Mouse (Mus musculus): ENCODE data around the gene Gjb1. TPM values are rescaled to one million over a fixed set of nuclear protein-coding genes. Genes with fewer than 3 reads are reported as not detected.
A peak's percentile ranks its signal among the peaks of the same experiment; 100 is the strongest.

The Gjb1 gene
- polyA plus RNA-seq, 1 experiment from 2014 or later, result not detected

- Histone ChIP-seq H3K9me3 (no peaks in the 10 kb centered on the region), H3K36me3 (no peaks in the 10 kb centered on the region), H3K27ac (replicated peaks) (no peak overlapping the region), H3K4me3 (no peak overlapping the region), H3K4me1 (no peaks in the 10 kb centered on the region), H3K27me3 (no peaks in the 10 kb centered on the region; the same call in 1 of the 2 replicates), H3K9ac (replicated peaks) (no peak overlapping the region), H3K4me2 (replicated peaks) (no peak overlapping the region)
- WGBS, result 77% methylated on average over 7 of the region's 7 CpGs
- no peak for ATAC-seq (ENCODE audit: low FRiP score, low read depth)
These were observed 7.2 kb upstream of the Gjb1 start for GRCm38 (mm10) chrX:101369001-101369400.

DNA sequence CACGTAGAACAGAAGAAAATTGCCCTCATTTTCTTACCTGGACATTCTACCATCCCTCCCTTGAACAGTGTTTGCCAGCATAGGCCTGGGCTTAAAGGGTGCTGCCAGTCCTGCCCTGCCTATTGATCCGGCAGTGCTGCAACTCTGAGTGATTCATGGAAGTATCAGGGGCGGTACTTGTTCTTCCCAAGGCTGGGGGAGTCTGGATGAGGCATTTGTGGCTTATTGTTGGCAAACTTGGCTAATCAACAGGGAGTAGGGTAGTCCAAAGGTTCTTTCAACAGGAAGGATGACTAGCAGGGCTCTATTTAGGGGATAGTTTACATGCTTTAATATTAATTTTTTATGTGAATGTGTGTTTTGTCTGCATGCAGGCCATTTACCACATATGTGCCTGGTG, 5.6 kb upstream of the Gjb1 start:
- Histone ChIP-seq H3K36me3 (no peaks in the 10 kb centered on the region), H3K4me2 (replicated peaks) (no peak overlapping the region), H3K4me3 (no peak overlapping the region), H3K9me3 (no peaks in the 10 kb centered on the region), H3K27me3 (peaks cover 7% of the 10 kb centered on the region; the same call in 1 of the 2 replicates), H3K4me1 (no peaks in the 10 kb centered on the region), H3K27ac (replicated peaks) (no peak overlapping the region), H3K9ac (replicated peaks) (no peak overlapping the region)
- ATAC-seq (ENCODE audit: low FRiP score, low read depth), result no peak
- 72% methylated on average over 3 of the region's 3 CpGs for WGBS

GRCm38 (mm10) chrX:101372946-101373345, 3.2 kb upstream of the Gjb1 start:
- Histone ChIP-seq H3K36me3 (no peaks in the 10 kb centered on the region), H3K4me2 (replicated peaks) (no peak overlapping the region), H3K9me3 (no peaks in the 10 kb centered on the region), H3K9ac (replicated peaks) (no peak overlapping the region), H3K4me1 (no peaks in the 10 kb centered on the region), H3K27me3 (peaks cover 15% of the 10 kb centered on the region), H3K4me3 (no peak overlapping the region), H3K27ac (replicated peaks) (no peak overlapping the region)
- no peak for ATAC-seq (ENCODE audit: low FRiP score, low read depth)
- WGBS, result 80% methylated on average over 5 of the region's 5 CpGs

DNA sequence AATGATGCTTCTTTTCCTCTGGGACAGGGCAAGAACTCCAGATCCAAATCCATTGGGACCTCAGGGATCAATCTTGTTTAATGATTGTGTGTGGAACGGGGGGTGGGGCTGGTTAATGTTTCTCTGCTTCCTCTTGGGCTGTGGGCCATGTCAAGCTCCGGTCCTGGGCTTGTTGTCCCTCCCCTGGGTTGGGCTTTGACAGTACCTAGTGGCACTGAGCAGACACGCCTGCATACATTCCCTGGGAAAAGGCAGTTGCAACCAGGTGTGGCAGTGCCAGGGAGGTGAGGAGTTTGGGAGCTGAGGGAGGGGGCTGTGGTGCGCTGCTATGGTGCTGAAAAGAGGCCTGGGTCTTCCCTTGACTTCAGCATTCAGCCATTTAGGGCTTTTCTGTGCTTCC, 898 bp downstream of the Gjb1 start:
- no peaks in the 10 kb centered on the region for H3K36me3 ChIP-seq
- H3K4me3 ChIP-seq, result no peak overlapping the region
- no peak overlapping the region for H3K27ac ChIP-seq (replicated peaks)
- H3K9me3 ChIP-seq, result no peaks in the 10 kb centered on the region
- WGBS, result 74% methylated on average over 4 of the region's 4 CpGs
- H3K27me3 ChIP-seq, result peaks cover 35% of the 10 kb centered on the region
- no peak for ATAC-seq (ENCODE audit: low FRiP score, low read depth)
- no peak overlapping the region for H3K9ac ChIP-seq (replicated peaks)
- peaks cover 2% of the 10 kb centered on the region; the same call in 1 of the 2 replicates for H3K4me1 ChIP-seq
- H3K4me2 ChIP-seq (replicated peaks), result no peak overlapping the region

GRCm38 (mm10) chrX:101379744-101380143, 3.6 kb downstream of the Gjb1 start:
- Histone ChIP-seq H3K9me3 (no peaks in the 10 kb centered on the region), H3K4me3 (no peak overlapping the region), H3K4me2 (replicated peaks) (no peak overlapping the region), H3K27me3 (peaks cover 58% of the 10 kb centered on the region), H3K27ac (replicated peaks) (no peak overlapping the region), H3K9ac (replicated peaks) (no peak overlapping the region), H3K4me1 (peaks cover 12% of the 10 kb centered on the region), H3K36me3 (no peaks in the 10 kb centered on the region)
- no peak for ATAC-seq (ENCODE audit: low FRiP score, low read depth)
- WGBS, result 47% methylated on average over 1 of the region's 1 CpGs

GRCm38 (mm10) chrX:101383455-101383854, 7.3 kb downstream of the Gjb1 start:
- H3K4me2 ChIP-seq (replicated peaks), result no peak overlapping the region
- WGBS, result 46% methylated on average over 18 of the region's 18 CpGs
- peaks cover 77% of the 10 kb centered on the region for H3K27me3 ChIP-seq

GRCm38 (mm10) chrX:101384439-101385137, 8.4 kb downstream of the Gjb1 start:
- Histone ChIP-seq H3K4me1 (peaks cover 12% of the 10 kb centered on the region), H3K4me2 (replicated peaks) (peak overlapping the region; percentile 48), H3K36me3 (no peaks in the 10 kb centered on the region), H3K27me3 (peaks cover 81% of the 10 kb centered on the region), H3K27ac (replicated peaks) (no peak overlapping the region), H3K9ac (replicated peaks) (peak overlapping the region; percentile 31; the same call in 1 of the 2 replicates), H3K9me3 (no peaks in the 10 kb centered on the region), H3K4me3 (peak overlapping the region; percentile 32)
- 20% methylated on average over 32 of the region's 32 CpGs for WGBS
- ATAC-seq (ENCODE audit: low FRiP score, low read depth), result peak; percentile 51; the same call in 1 of the 2 replicates

More at GRCm38 (mm10) chrX:101383455-101383854, 7.3 kb downstream of the Gjb1 start:
- Histone ChIP-seq H3K27ac (replicated peaks) (no peak overlapping the region), H3K4me1 (peaks cover 12% of the 10 kb centered on the region), H3K4me3 (no peak overlapping the region), H3K36me3 (no peaks in the 10 kb centered on the region), H3K9me3 (no peaks in the 10 kb centered on the region), H3K9ac (replicated peaks) (no peak overlapping the region)
- ATAC-seq (ENCODE audit: low FRiP score, low read depth), result no peak; the same call in 1 of the 2 replicates

DNA sequence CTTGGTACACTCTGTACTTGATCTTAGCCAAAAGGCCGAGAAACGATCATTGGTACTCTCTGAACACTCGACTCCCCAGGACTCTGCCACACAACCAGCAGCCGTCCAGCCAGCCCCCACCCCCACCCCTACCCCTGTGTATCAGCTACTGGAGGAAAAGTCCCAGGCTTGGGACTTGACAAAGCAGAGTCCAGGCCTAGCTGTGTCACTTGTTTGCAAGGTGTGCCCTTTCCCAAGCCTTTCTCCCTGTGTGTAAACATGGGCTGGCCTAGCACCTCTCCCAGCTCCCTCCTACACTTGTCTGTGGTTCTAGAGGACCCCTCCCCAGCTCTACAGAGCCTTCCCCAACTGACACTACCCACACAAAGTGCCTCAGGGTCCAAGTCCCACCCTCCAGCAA, 10.0 kb downstream of the Gjb1 start:
- WGBS, result 25% methylated on average over 4 of the region's 4 CpGs
- no peak for ATAC-seq (ENCODE audit: low FRiP score, low read depth)

DNA sequence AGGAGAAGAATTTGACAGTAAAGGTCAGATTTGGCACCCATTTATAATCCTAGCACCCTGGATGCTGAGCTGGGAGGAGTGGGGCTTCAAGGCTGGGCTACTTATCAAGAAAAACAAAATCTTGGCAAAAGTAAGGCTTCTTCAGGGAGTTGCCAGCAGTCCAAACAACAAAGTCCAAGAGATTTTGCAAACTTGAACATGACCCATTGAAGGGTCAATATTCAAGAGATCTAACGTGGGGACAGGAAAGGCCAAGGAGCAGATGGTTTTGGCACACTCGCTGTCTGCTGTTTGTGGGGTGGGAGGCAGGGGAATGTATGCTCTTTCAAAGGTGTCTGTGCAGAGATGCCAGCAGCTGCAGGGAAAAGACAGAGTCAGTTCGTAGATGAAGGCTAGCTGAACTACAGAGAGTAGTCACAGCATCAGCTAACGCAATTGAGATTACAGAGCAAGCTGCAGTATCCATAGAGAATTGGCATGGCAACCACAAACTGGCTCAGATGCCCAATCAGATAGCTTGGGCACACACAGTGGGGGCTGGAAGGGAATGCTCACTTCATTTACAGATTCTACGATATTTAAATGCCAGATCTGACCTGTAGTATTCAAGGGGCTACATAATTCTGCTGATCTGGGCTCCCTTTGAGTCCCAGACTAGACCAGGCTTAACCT, 12.8 kb downstream of the Gjb1 start:
- H3K27ac ChIP-seq (replicated peaks), result no peak overlapping the region
- no peak for ATAC-seq (ENCODE audit: low FRiP score, low read depth)
- no peak overlapping the region for H3K4me3 ChIP-seq
- peaks cover 50% of the 10 kb centered on the region for H3K27me3 ChIP-seq
- no peaks in the 10 kb centered on the region for H3K36me3 ChIP-seq
- H3K9me3 ChIP-seq, result no peaks in the 10 kb centered on the region
- no peaks in the 10 kb centered on the region for H3K4me1 ChIP-seq
- 66% methylated on average over 5 of the region's 5 CpGs for WGBS
- H3K4me2 ChIP-seq (replicated peaks), result no peak overlapping the region
- no peak overlapping the region for H3K9ac ChIP-seq (replicated peaks)

More for the DNA sequence above, 10.0 kb downstream of the Gjb1 start:
- Histone ChIP-seq H3K36me3 (no peaks in the 10 kb centered on the region), H3K4me2 (replicated peaks) (no peak overlapping the region), H3K9ac (replicated peaks) (no peak overlapping the region), H3K27ac (replicated peaks) (no peak overlapping the region), H3K4me1 (peaks cover 12% of the 10 kb centered on the region), H3K27me3 (peaks cover 72% of the 10 kb centered on the region), H3K9me3 (no peaks in the 10 kb centered on the region), H3K4me3 (no peak overlapping the region)

DNA sequence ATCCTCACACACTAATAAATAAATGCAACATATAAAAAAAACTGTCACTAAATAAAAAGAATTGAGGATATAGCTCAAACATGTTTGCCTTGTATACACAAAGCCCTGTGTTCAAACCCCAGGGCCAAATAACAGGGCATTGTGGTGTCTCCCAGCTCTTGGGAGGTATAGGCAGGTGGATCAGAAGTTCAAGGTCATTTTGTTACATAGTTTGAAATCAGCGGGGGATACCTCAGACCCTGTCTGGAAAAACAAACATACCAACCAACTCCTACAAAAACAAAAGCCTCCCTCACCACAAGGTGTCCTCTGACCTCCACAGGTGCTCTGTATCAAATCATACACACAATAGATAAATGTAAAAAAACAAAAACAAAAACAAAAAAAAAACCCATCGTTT, 18.2 kb downstream of the Gjb1 start:
- Histone ChIP-seq H3K9ac (replicated peaks) (no peak overlapping the region), H3K27ac (replicated peaks) (no peak overlapping the region), H3K4me3 (no peak overlapping the region), H3K27me3 (peaks cover 42% of the 10 kb centered on the region), H3K36me3 (no peaks in the 10 kb centered on the region), H3K4me1 (no peaks in the 10 kb centered on the region), H3K9me3 (no peaks in the 10 kb centered on the region), H3K4me2 (replicated peaks) (no peak overlapping the region)
- 72% methylated on average over 2 of the region's 2 CpGs for WGBS
- no peak for ATAC-seq (ENCODE audit: low FRiP score, low read depth)

GRCm38 (mm10) chrX:101396459-101396858, 20.3 kb downstream of the Gjb1 start:
- Histone ChIP-seq H3K9ac (replicated peaks) (no peak overlapping the region), H3K9me3 (no peaks in the 10 kb centered on the region), H3K4me1 (no peaks in the 10 kb centered on the region), H3K27ac (replicated peaks) (no peak overlapping the region), H3K4me3 (no peak overlapping the region), H3K36me3 (no peaks in the 10 kb centered on the region), H3K27me3 (peaks cover 37% of the 10 kb centered on the region), H3K4me2 (replicated peaks) (peak overlapping the region; percentile 28)
- 31% methylated on average over 11 of the region's 11 CpGs for WGBS
- ATAC-seq (ENCODE audit: low FRiP score, low read depth), result no peak

- H3K36me3 ChIP-seq, result no peaks in the 10 kb centered on the region
- peak overlapping the region; percentile 68 for H3K9ac ChIP-seq (replicated peaks)
- H3K27ac ChIP-seq (replicated peaks), result peak overlapping the region; percentile 60; the same call in 1 of the 2 replicates
- 24% methylated on average over 35 of the region's 36 CpGs for WGBS
- peak; percentile 38 for ATAC-seq (ENCODE audit: low FRiP score, low read depth)
- peaks cover 11% of the 10 kb centered on the region for H3K4me1 ChIP-seq
- peaks cover 3% of the 10 kb centered on the region; the same call in 1 of the 2 replicates for H3K27me3 ChIP-seq
- H3K9me3 ChIP-seq, result no peaks in the 10 kb centered on the region
- peak overlapping the region; percentile 57 for H3K4me3 ChIP-seq
- H3K4me2 ChIP-seq (replicated peaks), result peak overlapping the region; percentile 58
These were observed 43.0 kb downstream of the Gjb1 start for GRCm38 (mm10) chrX:101418946-101419724.

Data from midbrain, embryonic 12.5 days (tissue).